Mouse (Mus musculus) liver, embryonic 14.5 days (tissue): ENCODE measurements around the gene Tmem235. TPM values are rescaled to one million over a fixed set of nuclear protein-coding genes. Genes with fewer than 3 reads are reported as not detected.
A peak's percentile ranks its signal among the peaks of the same experiment; 100 is the strongest.

ENCODE experiments used
- ATAC-seq: fragments of 200-750 bp; cut with Nextera tagmentation; 2 replicates; pipeline ENCODE4 v1.8.0; 2017; ENCODE audit warnings: moderate number of reproducible peaks, mild to moderate bottlenecking, moderate library complexity; ENCODE audit not compliant: insufficient read depth
- DNase-seq, 3 experiments: peaks; one replicate each; pipeline ENCODE4 v3.0.0-alpha.2; 2012 to 2013; ENCODE audit warnings: low read depth in 3 of 3, low spot score in 3 of 3
- H3K27ac ChIP-seq: fragments of 300-500 bp; sonication (generic); 2 replicates; pipeline ENCODE4 v1.5.1; 2014; ENCODE audit warnings: moderate library complexity, mild to moderate bottlenecking, control low read depth, inconsistent platforms
- H3K27me3 ChIP-seq: fragments of 300-500 bp; sonication (generic); 2 replicates; pipeline ENCODE4 v1.6.1; 2014; ENCODE audit warnings: mild to moderate bottlenecking, low read length, moderate library complexity; ENCODE audit not compliant: control insufficient read depth, insufficient read depth
- H3K36me3 ChIP-seq: fragments of 300-500 bp; sonication (generic); replicated peaks from 2 replicates; pipeline ENCODE4 v1.6.1; 2014; ENCODE audit warnings: low read depth; ENCODE audit not compliant: control insufficient read depth, insufficient read depth
- H3K4me1 ChIP-seq, 2 experiments: fragments of 200-500 bp in 1 of 2; fragments of 300-500 bp in 1 of 2; sonication (generic) in 1 of 2; replicated peaks; 2 replicates each; pipeline ENCODE4 v1.6.1; 2012 to 2014; ENCODE audit warnings: antibody characterized with exemption in 1 of 2, inconsistent platforms in 1 of 2, low read length in 1 of 2; ENCODE audit not compliant: control insufficient read depth in 2 of 2, insufficient read depth in 2 of 2
- H3K4me2 ChIP-seq: fragments of 300-500 bp; sonication (generic); 2 replicates; pipeline ENCODE4 v1.6.1; 2014; ENCODE audit warnings: low read depth, mild to moderate bottlenecking, control low read depth, moderate library complexity
- H3K4me3 ChIP-seq, 2 experiments: fragments of 200-500 bp in 1 of 2; fragments of 300-500 bp in 1 of 2; sonication (generic) in 1 of 2; 2 replicates each; pipeline ENCODE4 v1.5.1; 2012 to 2014; ENCODE audit warnings: low read depth in 2 of 2, low read length in 2 of 2, mild to moderate bottlenecking in 2 of 2, control low read depth in 1 of 2, inconsistent platforms in 1 of 2, moderate library complexity in 1 of 2; ENCODE audit not compliant: insufficient read depth in 1 of 2
- H3K9ac ChIP-seq: fragments of 300-500 bp; sonication (generic); replicated peaks from 2 replicates; pipeline ENCODE4 v1.6.1; 2014; ENCODE audit warnings: mild to moderate bottlenecking, control low read depth, moderate library complexity
- H3K9me3 ChIP-seq: fragments of 300-500 bp; sonication (generic); 2 replicates; pipeline ENCODE4 v1.6.1; 2016; ENCODE audit warnings: low read length, mixed read lengths; ENCODE audit not compliant: control insufficient read depth
- CTCF ChIP-seq: IDR thresholded peaks from 2 replicates; pipeline ENCODE4 v1.5.1; 2016; ENCODE audit warnings: antibody characterized with exemption, low read depth, control low read depth
- EP300 ChIP-seq: IDR thresholded peaks from 2 replicates; pipeline ENCODE4 v1.6.1; 2016; ENCODE audit warnings: antibody characterized with exemption, low read depth
- WGBS: fragments of 180-500 bp; shearing (Covaris S2); extraction: QIAGEN DNeasy Blood & Tissue Kit; methylation state at CpG from one replicate; pipeline ENCODE4 v1.1.7; 2014; ENCODE audit not compliant: insufficient replicate concordance; 5-methylcytosine and 5-hydroxymethylcytosine counted together
- polyA plus RNA-seq, 2 experiments: library from polyadenylated mRNA; depleted of rRNA in 1 of 2; stranded (reverse) in 1 of 2; unstranded in 1 of 2; fragments of >200 nt; fragmentation: Nextera tagmentation in 1 of 2; extraction: Ambion mirVana in 1 of 2; gene quantifications; 2 replicates each; pipeline versions ENCODE4 v1.2.1 to v1.2.3; 2012 to 2014

The Tmem235 gene
- polyA plus RNA-seq, 2 experiments = not detected

DNA sequence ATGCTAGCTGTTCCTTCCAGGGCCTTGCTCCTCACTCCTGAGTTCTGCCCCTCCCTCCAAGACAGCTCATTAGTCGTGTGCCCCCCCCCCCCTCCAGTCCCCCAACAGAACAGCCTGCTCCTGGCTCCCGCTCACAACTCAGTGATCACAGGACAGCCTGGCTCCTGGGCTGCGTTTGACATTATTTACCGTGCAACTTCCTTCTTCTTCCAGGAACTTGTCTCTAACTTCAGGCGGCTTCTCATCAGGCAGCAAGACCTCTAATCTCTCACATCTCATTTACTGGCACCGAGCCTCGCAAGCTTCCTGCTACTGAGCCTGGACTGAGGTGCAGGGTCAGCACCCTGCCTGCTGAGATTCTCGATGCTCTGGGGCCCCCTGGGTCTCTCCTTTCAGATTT is 21.2 kb downstream of the Tmem235 start:
- DNase-seq = no peak

DNA sequence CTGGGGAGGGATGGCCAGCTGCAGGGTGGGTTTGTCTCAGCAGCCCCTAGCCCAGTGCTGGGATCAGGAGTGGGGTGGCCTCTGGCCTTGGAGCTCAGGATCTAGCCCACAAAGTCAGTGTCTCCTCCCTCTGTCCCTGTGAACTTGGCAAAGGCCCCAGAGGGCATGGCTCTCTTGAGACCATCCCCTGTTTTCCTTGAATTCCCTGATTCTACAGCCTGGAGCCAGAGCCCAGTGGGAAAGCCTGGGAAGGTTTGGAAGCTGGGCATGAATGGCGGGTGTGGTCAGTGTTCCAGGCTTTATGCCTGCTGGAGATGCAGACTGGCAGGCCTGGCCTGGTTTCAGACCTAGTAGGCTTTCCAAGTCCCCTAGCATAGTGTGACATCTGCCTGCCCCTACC is 21.7 kb downstream of the Tmem235 start:
- ATAC-seq (no peak), DNase-seq (no peak)
- peaks cover 4 to 29% of the 10 kb centered on the region in 2 experiments; a peak in 2 of 4 replicates for H3K4me1 ChIP-seq
- H3K9me3 ChIP-seq = no peaks in the 10 kb centered on the region
- H3K4me3 ChIP-seq = no peak overlapping the region
- H3K36me3 ChIP-seq = no peaks in the 10 kb centered on the region
- no peaks in the 10 kb centered on the region for H3K27me3 ChIP-seq
- TF ChIP-seq CTCF (no peak), EP300 (no peak)
- H3K27ac ChIP-seq = no peak overlapping the region
- 22% methylated on average over 1 of the region's 1 CpGs for WGBS
- H3K4me2 ChIP-seq = no peak overlapping the region
- no peak overlapping the region for H3K9ac ChIP-seq

More for the DNA sequence above, 21.2 kb downstream of the Tmem235 start:
- WGBS = 10% methylated on average over 8 of the region's 8 CpGs
- no peak overlapping the region for H3K4me2 ChIP-seq
- H3K4me1 ChIP-seq = peaks cover 4 to 31% of the 10 kb centered on the region in 2 experiments; a peak in 2 of 4 replicates
- no peak overlapping the region for H3K27ac ChIP-seq
- H3K27me3 ChIP-seq = no peaks in the 10 kb centered on the region
- H3K4me3 ChIP-seq = no peak overlapping the region
- no peak for ATAC-seq
- no peak overlapping the region for H3K9ac ChIP-seq
- TF ChIP-seq EP300 (no peak), CTCF (no peak)
- no peaks in the 10 kb centered on the region for H3K36me3 ChIP-seq
- no peaks in the 10 kb centered on the region for H3K9me3 ChIP-seq

DNA sequence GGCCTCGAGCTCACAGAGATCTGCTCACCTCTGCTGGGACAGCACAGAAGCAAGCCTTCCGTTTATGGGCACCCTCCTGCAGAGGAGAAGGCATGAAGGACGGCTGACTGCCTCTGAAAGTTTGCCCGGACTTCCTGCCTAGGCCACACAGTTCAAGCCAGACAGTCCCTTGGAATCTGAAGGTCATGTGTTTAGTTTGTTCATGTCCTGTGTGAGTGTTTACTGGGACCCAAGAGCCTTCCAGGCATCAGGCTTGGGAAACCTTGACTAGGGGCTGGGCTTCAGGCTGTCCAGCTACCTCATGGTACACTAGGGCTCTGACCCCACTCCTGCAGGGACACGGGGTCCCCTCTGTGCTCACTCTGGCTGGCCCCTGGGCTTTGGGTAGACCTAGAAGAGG is 25.4 kb downstream of the Tmem235 start:
- no peak for TF ChIP-seq CTCF
- TF ChIP-seq EP300 = no peak
- H3K9me3 ChIP-seq = no peaks in the 10 kb centered on the region
- peaks cover 0 to 12% of the 10 kb centered on the region in 2 experiments; a peak in 2 of 4 replicates for H3K4me1 ChIP-seq
- no peak overlapping the region for H3K9ac ChIP-seq
- no peaks in the 10 kb centered on the region for H3K36me3 ChIP-seq
- no peak for DNase-seq
- no peak overlapping the region for H3K4me2 ChIP-seq
- H3K27me3 ChIP-seq = no peaks in the 10 kb centered on the region
- no peak overlapping the region for H3K27ac ChIP-seq
- WGBS = 33% methylated on average over 5 of the region's 5 CpGs
- no peak overlapping the region for H3K4me3 ChIP-seq
- ATAC-seq = no peak

- Histone ChIP-seq H3K4me1 (peaks cover 0 to 3% of the 10 kb centered on the region in 2 experiments; a peak in 2 of 4 replicates), H3K4me2 (no peak overlapping the region), H3K4me3 (no peak overlapping the region), H3K9ac (no peak overlapping the region), H3K27ac (no peak overlapping the region), H3K36me3 (no peaks in the 10 kb centered on the region), H3K9me3 (no peaks in the 10 kb centered on the region), H3K27me3 (no peaks in the 10 kb centered on the region)
- TF ChIP-seq EP300 = no peak
- TF ChIP-seq CTCF = no peak
- ATAC-seq = no peak
- WGBS = 51% methylated on average over 20 of the region's 20 CpGs
- DNase-seq = no peak
Measured at GRCm38 (mm10) chr11:117888168-117888852, 27.8 kb downstream of the Tmem235 start.

DNA sequence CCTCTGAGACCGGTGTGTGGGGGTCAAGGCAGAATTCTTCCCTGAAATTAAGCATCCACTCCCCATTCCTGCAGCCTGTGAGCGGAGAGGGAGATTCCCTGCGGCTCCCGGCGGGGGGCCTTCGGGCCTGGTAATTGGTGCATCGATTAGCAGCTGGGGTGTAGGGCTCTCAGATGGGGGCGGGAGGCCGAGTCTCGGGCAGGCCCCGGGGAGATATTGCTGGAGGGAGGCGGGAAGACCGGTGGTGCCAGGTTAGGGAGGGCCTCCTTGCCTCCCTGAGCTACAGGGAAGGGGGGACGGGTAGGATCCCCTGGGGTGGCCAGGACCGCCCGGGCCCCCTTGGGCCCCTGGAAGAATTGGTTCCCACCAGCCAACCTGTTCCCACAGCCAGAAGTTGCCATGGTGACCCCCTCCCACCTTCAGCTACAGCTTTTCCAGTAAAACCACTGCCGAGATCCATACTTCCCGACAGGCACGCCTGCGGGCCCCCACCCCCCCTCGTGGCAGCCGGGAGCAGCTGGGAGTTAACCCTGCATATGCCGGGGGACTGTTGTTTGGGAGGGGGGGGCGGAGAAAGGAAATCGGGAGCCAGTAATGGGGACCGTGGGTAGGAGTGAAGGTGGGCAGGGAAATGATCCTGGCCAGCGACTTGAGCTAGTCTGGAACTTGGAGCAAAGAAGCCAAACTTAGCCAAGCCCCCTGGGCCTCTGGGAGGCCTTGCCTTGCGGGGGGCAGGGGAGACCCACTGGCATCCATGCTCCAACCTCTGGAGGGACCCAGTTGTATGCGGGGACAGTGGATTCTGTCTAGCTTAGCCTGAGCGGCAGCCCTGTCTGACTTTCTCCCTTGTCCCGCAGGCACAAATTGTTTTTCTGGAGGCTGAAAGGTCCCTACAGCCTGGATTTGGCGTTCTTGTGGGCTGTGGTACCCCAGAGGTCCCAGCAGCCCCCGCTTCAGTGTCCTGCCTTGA is 28.6 kb downstream of the Tmem235 start:
- H3K4me1 ChIP-seq = peaks cover 0 to 3% of the 10 kb centered on the region in 2 experiments; a peak in 2 of 4 replicates
- no peaks in the 10 kb centered on the region for H3K9me3 ChIP-seq
- DNase-seq (no peak), ATAC-seq (no peak)
- TF ChIP-seq EP300 = no peak
- TF ChIP-seq CTCF = no peak
- H3K36me3 ChIP-seq = no peaks in the 10 kb centered on the region
- no peak overlapping the region for H3K4me3 ChIP-seq
- 39% methylated on average over 33 of the region's 33 CpGs for WGBS
- no peak overlapping the region for H3K9ac ChIP-seq
- H3K4me2 ChIP-seq = peak overlapping the region; percentile 17
- no peaks in the 10 kb centered on the region for H3K27me3 ChIP-seq
- H3K27ac ChIP-seq = no peak overlapping the region
